Mouse (Mus musculus) bone marrow, adult 2 months (tissue): ENCODE results near the gene Myo16.

Experiments used
- CTCF ChIP-seq: fragments of 200-500 bp; IDR thresholded peaks from 2 replicates; pipeline ENCODE4 v1.5.1; 2011; ENCODE audit warnings: low read length, control low read depth; ENCODE audit not compliant: control insufficient read depth, insufficient read depth
- POLR2A ChIP-seq: fragments of 200-500 bp; IDR thresholded peaks from 2 replicates; pipeline ENCODE4 v1.6.1; 2011; ENCODE audit warnings: low read depth, mild to moderate bottlenecking, control low read depth, low read length, borderline replicate concordance; ENCODE audit not compliant: control insufficient read depth

DNA sequence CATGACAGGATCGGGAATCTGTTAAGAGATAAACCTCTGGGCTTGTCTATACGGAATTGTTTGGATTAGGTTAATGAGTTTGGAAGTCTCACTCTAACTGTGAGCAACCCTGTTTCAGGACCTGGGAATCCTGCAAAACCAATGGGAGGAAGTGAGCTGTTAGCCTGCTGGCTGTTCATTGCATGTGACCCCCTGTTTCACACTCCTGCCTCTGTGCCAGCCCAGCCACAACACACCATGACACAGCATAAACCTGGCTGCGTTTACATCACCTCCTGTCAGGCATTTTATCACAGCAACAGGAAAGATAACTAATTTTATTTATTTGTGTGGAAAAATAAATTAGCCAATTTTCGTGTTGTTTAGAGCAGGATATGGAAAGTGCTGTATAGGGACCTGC is 138.9 kb downstream of the Myo16 start:
- TF ChIP-seq POLR2A (no peak), CTCF (no peak)
